Mouse (Mus musculus) heart, embryonic 14.5 days (tissue): ENCODE data around the gene Ccp110. TPM values are rescaled to one million over a fixed set of nuclear protein-coding genes. Genes with fewer than 3 reads are reported as not detected.

Source experiments
- ATAC-seq: fragments of 200-750 bp; cut with Nextera tagmentation; 2 replicates; pipeline ENCODE4 v1.8.0; 2017; ENCODE audit warnings: low read depth, moderate TSS enrichment; ENCODE audit not compliant: insufficient number of reproducible peaks, insufficient read depth, low FRiP score
- H3K27ac ChIP-seq, 2 experiments: fragments of 200-500 bp in 1 of 2; fragments of 300-500 bp in 1 of 2; sonication (generic) in 1 of 2; replicated peaks in 1 of 2; 2 replicates each; pipeline ENCODE4 v1.5.1; 2012 to 2014; ENCODE audit warnings: low read depth in 2 of 2, low read length in 2 of 2, control low read depth in 1 of 2, mild to moderate bottlenecking in 1 of 2, mixed read lengths in 1 of 2; ENCODE audit not compliant: control insufficient read depth in 1 of 2, insufficient read depth in 1 of 2
- H3K27me3 ChIP-seq: fragments of 300-500 bp; sonication (generic); 2 replicates; pipeline ENCODE4 v1.6.1; 2014; ENCODE audit warnings: mild to moderate bottlenecking, low read length, control low read depth; ENCODE audit not compliant: control insufficient read depth, insufficient read depth
- H3K36me3 ChIP-seq: fragments of 300-500 bp; sonication (generic); 2 replicates; pipeline ENCODE4 v1.6.1; 2014; ENCODE audit warnings: mild to moderate bottlenecking, control low read depth, low read length, mixed read lengths; ENCODE audit not compliant: control insufficient read depth, insufficient read depth
- H3K4me1 ChIP-seq, 2 experiments: fragments of 200-500 bp in 1 of 2; fragments of 300-500 bp in 1 of 2; sonication (generic) in 1 of 2; 2 replicates each; pipeline ENCODE4 v1.6.1; 2012 to 2014; ENCODE audit warnings: low read length in 2 of 2, control low read depth in 1 of 2, mixed read lengths in 1 of 2; ENCODE audit not compliant: control insufficient read depth in 2 of 2, insufficient read depth in 2 of 2
- H3K4me2 ChIP-seq: fragments of 300-500 bp; sonication (generic); 2 replicates; pipeline ENCODE4 v1.6.1; 2014; ENCODE audit warnings: mild to moderate bottlenecking, low read length
- H3K4me3 ChIP-seq, 2 experiments: fragments of 200-500 bp in 1 of 2; fragments of 300-500 bp in 1 of 2; sonication (generic) in 1 of 2; 2 replicates each; pipeline ENCODE4 v1.5.1; 2012 to 2014; ENCODE audit warnings: low read length in 2 of 2, mild to moderate bottlenecking in 2 of 2, control low read depth in 1 of 2, low read depth in 1 of 2, moderate library complexity in 1 of 2; ENCODE audit not compliant: control insufficient read depth in 1 of 2, insufficient read depth in 1 of 2
- H3K9ac ChIP-seq: fragments of 300-500 bp; sonication (generic); 2 replicates; pipeline ENCODE4 v1.6.1; 2014; ENCODE audit warnings: mild to moderate bottlenecking, low read length
- H3K9me3 ChIP-seq: fragments of 300-500 bp; sonication (generic); 2 replicates; pipeline ENCODE4 v1.6.1; 2016; ENCODE audit warnings: low read length, control low read depth; ENCODE audit not compliant: control insufficient read depth
- WGBS: fragments of 180-500 bp; shearing (Covaris S2); extraction: QIAGEN DNeasy Blood & Tissue Kit; methylation state at CpG from one replicate; pipeline ENCODE4 v1.1.7; 2014; 5-methylcytosine and 5-hydroxymethylcytosine counted together
- polyA plus RNA-seq: library from polyadenylated mRNA; unstranded; fragments of >200 nt; fragmentation: Nextera tagmentation; extraction: Ambion mirVana; gene quantifications from 2 replicates; pipeline ENCODE4 v1.2.1, GENCODE M21; 2014

Ccp110 gene
- polyA plus RNA-seq, 1 experiment from 2014 or later = 4.2 TPM

DNA sequence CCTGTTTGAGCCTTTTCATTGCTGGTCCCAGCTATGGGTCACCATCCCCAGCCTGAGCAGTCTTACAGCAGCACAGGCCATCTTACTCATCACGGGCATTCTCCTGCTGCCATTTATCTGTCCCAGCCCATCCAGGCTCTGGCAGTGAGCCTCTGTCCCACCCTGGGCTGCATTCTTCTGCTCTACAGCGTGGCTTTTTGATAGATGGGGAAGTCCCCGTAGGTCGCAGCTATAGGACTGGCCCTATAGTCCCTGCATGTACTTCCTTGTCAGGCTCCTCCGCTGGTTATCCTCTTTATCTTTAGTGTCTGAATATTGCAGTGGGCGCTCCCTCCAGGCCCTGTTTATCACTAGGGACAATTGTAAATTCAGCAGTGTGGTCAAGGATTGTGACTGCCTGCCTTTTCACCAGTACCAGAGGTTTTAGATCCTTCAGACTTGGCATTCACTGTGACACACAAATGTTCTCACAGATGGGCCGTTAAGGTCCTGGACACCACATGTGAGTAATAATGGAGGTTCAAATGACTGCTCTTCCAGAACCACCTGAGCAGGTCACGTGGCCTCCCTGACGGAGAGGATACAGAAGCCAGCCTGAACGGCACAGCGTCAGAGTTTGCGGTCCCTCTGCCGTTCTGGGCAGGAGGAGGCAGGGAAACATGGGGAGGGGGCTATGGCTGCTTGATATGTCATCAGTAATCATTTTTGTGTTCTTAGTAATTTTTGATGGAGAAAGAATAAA, 16.7 kb downstream of the Ccp110 start:
- ATAC-seq = no peak
- H3K27me3 ChIP-seq = no peaks in the 10 kb centered on the region
- H3K4me1 ChIP-seq = no peaks in the 10 kb centered on the region
- 86% methylated on average over 13 of the region's 13 CpGs for WGBS
- H3K9ac ChIP-seq = no peak overlapping the region
- H3K36me3 ChIP-seq = peaks cover 72% of the 10 kb centered on the region
- no peak overlapping the region for H3K4me2 ChIP-seq
- H3K27ac ChIP-seq = no peak overlapping the region
- no peak overlapping the region for H3K4me3 ChIP-seq
- H3K9me3 ChIP-seq = no peaks in the 10 kb centered on the region

GRCm38 (mm10) chr7:118731781-118732180, 19.4 kb downstream of the Ccp110 start:
- H3K4me1 ChIP-seq = no peaks in the 10 kb centered on the region
- no peaks in the 10 kb centered on the region for H3K9me3 ChIP-seq
- no peak overlapping the region for H3K4me2 ChIP-seq
- H3K4me3 ChIP-seq = no peak overlapping the region
- H3K27ac ChIP-seq = no peak overlapping the region
- 80% methylated on average over 3 of the region's 3 CpGs for WGBS
- no peaks in the 10 kb centered on the region for H3K27me3 ChIP-seq
- H3K9ac ChIP-seq = no peak overlapping the region
- H3K36me3 ChIP-seq = peaks cover 57% of the 10 kb centered on the region
- ATAC-seq = no peak

GRCm38 (mm10) chr7:118733225-118733624, 20.9 kb downstream of the Ccp110 start:
- no peaks in the 10 kb centered on the region for H3K27me3 ChIP-seq
- H3K4me1 ChIP-seq = no peaks in the 10 kb centered on the region
- WGBS = 88% methylated on average over 13 of the region's 13 CpGs
- H3K4me2 ChIP-seq = no peak overlapping the region
- no peak overlapping the region for H3K27ac ChIP-seq
- H3K36me3 ChIP-seq = peaks cover 42% of the 10 kb centered on the region
- no peaks in the 10 kb centered on the region for H3K9me3 ChIP-seq
- no peak for ATAC-seq
- no peak overlapping the region for H3K4me3 ChIP-seq
- H3K9ac ChIP-seq = no peak overlapping the region

DNA sequence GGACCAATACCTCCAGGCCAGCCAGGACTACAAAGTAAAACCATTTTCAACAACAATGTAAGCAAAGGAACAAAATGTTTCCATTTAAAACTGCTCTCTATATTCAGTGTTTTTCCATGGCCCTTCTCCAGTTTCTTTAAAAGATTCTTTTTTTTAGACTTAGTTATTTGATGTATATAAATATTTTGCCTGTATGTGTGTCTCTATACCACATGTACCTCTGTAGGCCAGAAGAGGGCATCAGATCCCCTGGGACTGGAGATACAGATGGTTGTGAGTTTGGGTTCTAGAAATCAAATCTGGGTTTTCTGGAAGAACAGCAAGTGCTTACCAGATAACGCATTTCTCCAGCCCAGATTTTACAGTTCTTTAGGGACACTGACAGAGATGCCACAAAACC, 26.4 kb downstream of the Ccp110 start:
- Histone ChIP-seq H3K4me3 (no peak overlapping the region), H3K27ac (no peak overlapping the region), H3K4me2 (no peak overlapping the region), H3K36me3 (0 out of 2 replicates have a peak, but pooled peaks cover 8% of the 10 kb centered on the region), H3K4me1 (peaks cover 4% of the 10 kb centered on the region in 2 experiments; a peak in 3 of 4 replicates), H3K9me3 (no peaks in the 10 kb centered on the region), H3K9ac (no peak overlapping the region), H3K27me3 (peaks cover 3% of the 10 kb centered on the region; the same call in 1 of the 2 replicates)
- 49% methylated on average over 1 of the region's 1 CpGs for WGBS
- no peak for ATAC-seq

DNA sequence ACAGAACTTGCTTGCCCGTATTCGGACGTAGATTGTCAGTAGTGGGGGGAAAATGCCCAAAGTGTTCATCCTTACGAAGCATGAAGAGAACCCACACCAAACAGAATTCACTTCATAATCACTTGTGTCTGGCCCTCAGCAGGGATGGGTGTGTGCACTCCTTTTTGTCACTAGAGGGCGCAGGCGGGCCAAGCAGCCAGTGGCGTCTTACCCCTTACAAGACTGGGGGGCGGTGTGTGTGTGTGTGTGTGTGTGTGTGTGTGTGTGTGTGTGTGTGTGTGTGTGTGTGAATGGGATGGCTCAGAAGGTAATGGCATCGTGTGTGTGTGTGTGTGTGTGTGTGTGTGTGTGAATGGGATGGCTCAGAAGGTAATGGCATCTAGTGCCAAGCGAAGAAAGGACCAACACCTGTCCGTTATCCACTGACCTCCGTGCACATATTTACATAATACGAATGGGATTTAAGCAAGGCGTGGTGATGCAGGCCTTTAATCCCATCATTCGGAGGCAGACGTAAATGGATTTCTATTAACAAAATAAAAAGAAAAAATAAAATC, 27.7 kb downstream of the Ccp110 start, which contains the start of gene Vps35l:
Gene Vps35l (plus strand): TSS at position 252 of the 557 bp plus-strand sequence.
- peaks cover 4% of the 10 kb centered on the region in 2 experiments; a peak in 3 of 4 replicates for H3K4me1 ChIP-seq

GRCm38 (mm10) chr7:118740532-118741338, 28.4 kb downstream of the Ccp110 start:
- Histone ChIP-seq H3K36me3 (peaks cover 20% of the 10 kb centered on the region), H3K4me1 (peaks cover 4% of the 10 kb centered on the region in 2 experiments; a peak in 3 of 4 replicates), H3K9ac (peak overlapping the region; percentile 71), H3K9me3 (no peaks in the 10 kb centered on the region), H3K4me3 (peak overlapping the region; percentile 64 to 78), H3K27me3 (peaks cover 3% of the 10 kb centered on the region; the same call in 1 of the 2 replicates), H3K27ac (peak overlapping the region; percentile 49 to 59; a peak in 2 of 4 replicates), H3K4me2 (peak overlapping the region; percentile 73)
- ATAC-seq = peak; percentile 94
- WGBS = 4% methylated on average over 41 of the region's 41 CpGs

More for the DNA sequence above, 27.7 kb downstream of the Ccp110 start, which contains the start of gene Vps35l:
- peak within 1 kb of the TSS; percentile 49 to 59; a peak in 2 of 4 replicates for H3K27ac ChIP-seq
- ATAC-seq = peak; percentile 82
- H3K9me3 ChIP-seq = no peaks in the 10 kb centered on the region
- WGBS = 4% methylated on average over 16 of the region's 16 CpGs
- peak within 1 kb of the TSS; percentile 71 for H3K9ac ChIP-seq
- peak within 1 kb of the TSS; percentile 73 for H3K4me2 ChIP-seq
- peaks cover 3% of the 10 kb centered on the region; the same call in 1 of the 2 replicates for H3K27me3 ChIP-seq
- H3K36me3 ChIP-seq = peaks cover 15% of the 10 kb centered on the region
- peak within 1 kb of the TSS; percentile 64 to 78 for H3K4me3 ChIP-seq

- Histone ChIP-seq H3K4me3 (no peak overlapping the region), H3K4me1 (peaks cover 4% of the 10 kb centered on the region in 2 experiments; a peak in 3 of 4 replicates), H3K27ac (no peak overlapping the region), H3K9me3 (no peaks in the 10 kb centered on the region), H3K36me3 (peaks cover 32% of the 10 kb centered on the region), H3K9ac (no peak overlapping the region), H3K4me2 (no peak overlapping the region), H3K27me3 (peaks cover 3% of the 10 kb centered on the region; the same call in 1 of the 2 replicates)
- WGBS = 65% methylated on average over 6 of the region's 6 CpGs
- ATAC-seq = no peak
Measured at GRCm38 (mm10) chr7:118742278-118742677, 29.9 kb downstream of the Ccp110 start.
